Mouse (Mus musculus): ENCODE results near the gene Pld2.

Gene Pld2

GRCm38 (mm10) chr11:70579710-70580357 is 40.0 kb downstream of the Pld2 start:
- peak; percentile 30 for DNase-seq

DNA sequence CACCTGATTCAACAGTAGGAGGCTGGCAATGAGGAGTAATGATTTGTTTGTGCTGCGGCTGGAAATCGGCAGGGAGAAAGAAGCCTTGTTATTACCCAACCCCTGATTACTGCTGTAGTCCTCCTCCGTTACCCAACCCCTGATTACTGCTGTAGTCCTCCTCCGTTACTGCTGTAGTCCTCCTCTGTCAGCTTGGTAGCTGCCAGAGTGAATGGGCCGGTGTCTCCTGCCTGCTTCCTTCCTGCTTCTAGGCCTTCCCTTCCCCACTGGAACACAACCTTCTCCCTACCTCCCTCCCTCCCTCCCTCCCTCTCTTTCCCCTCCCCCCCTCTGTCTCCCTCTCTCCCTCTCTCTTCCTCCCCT is 40.5 kb downstream of the Pld2 start:
- no peak for DNase-seq

DNA sequence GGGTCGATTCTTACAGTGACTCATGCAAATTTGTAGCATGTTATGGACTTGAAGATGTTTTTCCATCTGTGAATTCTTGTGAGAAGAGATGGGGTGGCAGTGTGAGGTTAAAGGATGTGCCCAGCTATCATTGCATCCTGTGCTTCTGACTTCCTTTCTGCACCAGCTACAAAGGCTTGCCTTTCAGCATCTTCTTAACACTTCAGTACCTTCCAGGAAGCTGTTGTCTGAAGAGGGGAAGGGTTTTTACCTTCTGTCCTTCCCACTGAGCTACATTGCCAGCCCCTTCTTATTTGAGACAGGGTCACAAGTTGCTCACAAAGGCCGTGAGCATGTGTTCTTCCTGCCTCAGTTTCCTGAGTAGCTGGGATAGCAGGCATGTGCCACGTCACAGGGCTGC is 41.1 kb downstream of the Pld2 start:
- DNase-seq: peak; percentile 32

- no peak for DNase-seq
Observed at GRCm38 (mm10) chr11:70582196-70582595, 42.3 kb downstream of the Pld2 start.

DNA sequence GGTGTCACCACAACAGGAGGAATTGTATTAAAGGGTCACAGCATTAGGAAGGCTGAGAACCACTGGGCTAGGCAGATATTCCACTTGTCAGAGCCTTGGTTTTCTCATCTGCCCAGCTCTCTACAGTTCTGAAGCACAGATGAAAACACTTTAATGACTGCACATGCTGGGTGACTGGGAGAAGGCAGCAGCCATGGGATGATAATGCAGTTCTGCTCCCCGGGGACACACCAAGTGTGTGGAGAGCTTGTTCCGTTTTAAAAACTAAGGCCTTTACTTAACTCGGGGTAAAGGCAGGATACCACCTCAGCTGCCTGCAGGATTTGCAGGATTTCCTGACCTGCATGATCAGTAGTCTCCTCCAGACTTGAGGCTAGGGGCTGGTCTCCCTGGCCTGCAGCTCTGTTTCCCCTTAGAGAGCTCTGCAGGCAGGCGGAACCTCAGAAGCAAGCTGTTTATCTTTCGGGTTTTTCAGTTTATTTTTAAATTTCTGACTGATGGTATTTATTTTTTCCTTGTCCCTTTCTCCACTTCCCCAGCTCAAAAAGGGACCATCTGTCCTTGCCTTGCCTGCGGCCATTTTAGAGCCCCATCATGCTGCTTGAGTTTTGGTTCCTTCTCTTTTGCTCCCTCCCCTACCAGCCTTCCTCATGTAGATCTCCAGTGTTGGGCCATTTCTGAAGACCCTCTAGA is 43.3 kb downstream of the Pld2 start:
- no peak for DNase-seq

GRCm38 (mm10) chr11:70583775-70584174 is 43.9 kb downstream of the Pld2 start:
- no peak for DNase-seq

DNA sequence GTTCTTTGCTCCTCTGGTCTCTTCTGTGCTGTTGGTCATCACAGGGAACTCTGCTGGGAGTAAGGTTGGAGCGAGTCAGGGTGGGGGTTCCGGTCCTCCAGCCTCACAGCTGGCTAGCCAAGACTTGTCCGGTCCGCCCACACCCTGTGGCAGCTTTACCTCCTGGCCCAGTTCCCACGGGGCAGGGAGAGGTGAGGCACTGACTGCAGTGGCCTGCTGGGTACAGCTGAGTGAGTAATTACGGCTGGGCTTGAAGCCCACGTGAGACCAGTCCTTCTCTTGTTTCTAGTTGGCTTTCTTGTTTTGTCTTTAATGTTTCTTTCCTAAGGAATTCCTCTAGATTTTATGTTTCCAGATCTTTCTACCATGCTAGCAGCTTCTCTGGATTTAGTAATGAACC is 45.6 kb downstream of the Pld2 start:
- DNase-seq: no peak

DNA sequence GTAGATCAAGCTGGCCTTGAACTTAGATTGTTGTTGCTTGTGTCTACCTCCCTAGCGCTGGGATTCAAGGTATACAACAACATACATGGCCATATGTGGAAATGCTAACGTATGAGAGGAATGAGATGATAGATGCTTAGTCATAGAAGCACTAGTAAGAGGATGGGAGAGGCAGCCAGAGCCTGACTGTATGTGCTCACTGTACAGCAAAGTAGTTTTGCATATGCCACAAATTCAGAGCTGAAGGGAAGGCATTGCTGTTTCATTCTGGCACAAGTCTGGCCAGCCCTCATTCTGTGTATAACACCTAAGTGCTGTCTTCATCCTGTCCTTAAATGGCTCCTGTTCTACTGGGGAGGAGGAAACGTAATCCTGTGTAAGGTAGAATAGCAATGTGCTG is 46.4 kb downstream of the Pld2 start:
- no peak for DNase-seq

GRCm38 (mm10) chr11:70586954-70587353 is 47.1 kb downstream of the Pld2 start:
- DNase-seq: no peak

- no peak for DNase-seq
Observed at GRCm38 (mm10) chr11:70591733-70592132, 51.9 kb downstream of the Pld2 start.

GRCm38 (mm10) chr11:70594253-70594989 is 54.6 kb downstream of the Pld2 start:
- no peak for DNase-seq

- no peak for DNase-seq
Observed at GRCm38 (mm10) chr11:70595638-70596037, 55.8 kb downstream of the Pld2 start.

DNA sequence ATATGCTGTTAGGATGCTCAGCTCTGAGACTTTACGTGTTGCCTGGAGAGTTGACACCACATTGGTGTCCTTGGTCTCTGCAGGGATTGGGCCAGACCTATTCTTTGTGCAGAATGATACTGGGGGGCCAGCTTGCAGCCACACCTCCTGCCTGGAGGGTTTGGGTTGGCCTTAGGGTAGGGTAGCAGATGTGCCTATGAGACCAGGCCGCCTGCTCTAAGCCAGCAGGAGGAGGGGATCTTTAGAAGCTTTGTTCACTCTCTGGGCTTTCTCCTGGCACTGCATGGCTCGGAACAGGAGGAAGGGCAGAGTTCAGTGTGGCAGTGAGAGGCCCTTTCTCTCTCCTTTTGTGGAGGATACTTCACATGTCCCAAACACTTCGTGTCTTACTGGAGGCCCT is 56.2 kb downstream of the Pld2 start:
- DNase-seq: no peak

GRCm38 (mm10) chr11:70597301-70597700 is 57.4 kb downstream of the Pld2 start:
- no peak for DNase-seq

- no peak for DNase-seq
Observed at GRCm38 (mm10) chr11:70598451-70598953, 58.6 kb downstream of the Pld2 start.

DNA sequence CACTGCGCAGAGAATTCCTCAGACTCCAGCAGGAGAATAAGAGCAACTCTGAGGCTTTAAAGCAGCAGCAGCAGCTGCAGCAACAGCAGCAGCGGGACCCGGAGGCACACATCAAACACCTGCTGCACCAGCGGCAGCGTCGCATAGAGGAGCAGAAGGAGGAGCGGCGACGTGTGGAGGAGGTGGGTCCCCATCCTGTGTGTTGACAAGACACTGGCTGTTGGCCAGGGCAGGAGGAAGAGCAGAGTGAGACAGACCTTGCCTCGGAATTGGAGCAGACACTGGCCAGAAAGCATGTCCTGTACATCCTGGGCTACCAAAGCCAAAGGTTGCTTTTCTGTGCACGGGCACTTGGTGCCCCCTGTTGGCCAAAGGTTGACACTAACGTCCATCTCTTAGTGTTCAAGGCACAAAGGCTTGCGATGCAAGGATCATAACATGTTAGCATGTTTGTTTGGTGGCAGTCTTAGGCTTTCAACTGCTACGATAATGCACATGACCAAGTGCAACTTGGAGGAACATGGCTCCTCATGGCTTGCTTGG is 65.2 kb downstream of the Pld2 start:
- DNase-seq: peak; percentile 79

DNA sequence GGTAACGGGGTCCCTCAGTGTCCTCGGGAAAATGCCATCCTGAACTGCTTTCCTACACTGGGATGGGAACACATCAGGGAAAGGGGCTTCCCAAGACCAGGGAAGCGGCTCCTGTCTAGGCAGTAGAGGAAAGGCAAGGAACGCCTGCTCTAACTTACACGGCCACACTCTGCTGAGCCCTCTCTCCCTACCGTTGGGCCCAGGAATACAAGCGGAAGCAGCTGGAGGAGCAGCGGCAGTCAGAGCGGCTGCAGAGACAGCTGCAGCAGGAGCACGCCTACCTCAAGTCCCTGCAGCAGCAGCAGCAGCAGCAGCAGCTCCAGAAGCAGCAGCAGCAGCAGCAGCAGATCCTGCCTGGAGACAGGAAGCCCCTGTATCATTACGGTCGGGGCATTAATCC is 66.9 kb downstream of the Pld2 start:
- no peak for DNase-seq

DNA sequence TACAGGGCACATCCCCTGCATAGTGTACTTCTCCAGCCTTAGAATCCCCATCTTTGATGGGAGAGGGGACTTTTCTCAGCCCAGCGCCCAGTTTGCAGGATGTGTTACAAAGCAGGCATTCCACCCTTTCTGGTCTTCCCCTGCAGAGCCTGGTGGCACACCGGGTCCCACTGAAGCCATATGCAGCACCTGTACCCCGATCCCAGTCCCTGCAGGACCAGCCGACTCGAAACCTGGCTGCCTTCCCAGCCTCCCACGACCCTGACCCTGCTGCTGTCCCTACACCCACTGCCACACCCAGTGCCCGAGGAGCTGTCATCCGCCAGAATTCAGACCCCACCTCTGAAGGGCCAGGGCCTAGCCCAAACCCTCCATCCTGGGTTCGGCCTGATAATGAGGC is 67.7 kb downstream of the Pld2 start:
- DNase-seq: no peak

Measured in thymus, postnatal 25 days (tissue).